Mouse (Mus musculus): ENCODE data around the gene Vps54.

- TF ChIP-seq EP300 (optimal IDR thresholded peaks at IDR 0.05): no peak
- TF ChIP-seq CTCF (IDR thresholded peaks at IDR 0.05; ENCODE audit: low read depth): no peak
These were observed 3.7 kb upstream of the Vps54 start for GRCm38 (mm10) chr11:21235381-21235780.
